Mouse (Mus musculus) liver, embryonic 11.5 days (tissue): ENCODE measurements around the gene Nup205. TPM values are rescaled to one million over a fixed set of nuclear protein-coding genes. Genes with fewer than 3 reads are reported as not detected.

Experiments
- ATAC-seq: fragments of 200-750 bp; cut with Nextera tagmentation; replicated peaks from 2 replicates; pipeline ENCODE4 v1.8.0; 2017; ENCODE audit warnings: moderate number of reproducible peaks, mild to moderate bottlenecking, moderate TSS enrichment, moderate library complexity; ENCODE audit not compliant: low FRiP score
- DNase-seq: peaks from one replicate; pipeline ENCODE4 v3.0.0-alpha.2; 2017; ENCODE audit warnings: low spot score
- H3K27ac ChIP-seq: fragments of 300-500 bp; sonication (generic); 2 replicates; pipeline ENCODE4 v1.5.1; 2014; ENCODE audit warnings: mild to moderate bottlenecking, low read depth, low read length, control low read depth
- H3K27me3 ChIP-seq: fragments of 300-500 bp; sonication (generic); replicated peaks from 2 replicates; pipeline ENCODE4 v1.6.1; 2014; ENCODE audit warnings: low read length, mixed read lengths; ENCODE audit not compliant: control insufficient read depth, insufficient read depth
- H3K36me3 ChIP-seq: fragments of 300-500 bp; sonication (generic); 2 replicates; pipeline ENCODE4 v1.6.1; 2014; ENCODE audit warnings: mild to moderate bottlenecking, low read length, moderate library complexity, mixed read lengths; ENCODE audit not compliant: control insufficient read depth, insufficient read depth
- H3K4me1 ChIP-seq: fragments of 300-500 bp; sonication (generic); replicated peaks from 2 replicates; pipeline ENCODE4 v1.6.1; 2014; ENCODE audit warnings: low read length, mixed read lengths; ENCODE audit not compliant: control insufficient read depth, insufficient read depth
- H3K4me2 ChIP-seq: fragments of 300-500 bp; sonication (generic); 2 replicates; pipeline ENCODE4 v1.6.1; 2014; ENCODE audit warnings: mild to moderate bottlenecking, control low read depth, moderate library complexity
- H3K4me3 ChIP-seq: fragments of 300-500 bp; sonication (generic); 2 replicates; pipeline ENCODE4 v1.5.1; 2014; ENCODE audit warnings: low read depth, low read length, control low read depth
- H3K9ac ChIP-seq: fragments of 300-500 bp; sonication (generic); 2 replicates; pipeline ENCODE4 v1.6.1; 2014; ENCODE audit warnings: low read depth, low read length, control low read depth
- H3K9me3 ChIP-seq: fragments of 300-500 bp; sonication (generic); 2 replicates; pipeline ENCODE4 v1.6.1; 2016; ENCODE audit warnings: low read length, inconsistent platforms, mixed read lengths; ENCODE audit not compliant: control insufficient read depth
- WGBS: fragments of 180-500 bp; shearing (Covaris S2); extraction: QIAGEN DNeasy Blood & Tissue Kit; methylation state at CpG from one replicate; pipeline ENCODE4 v1.1.7; 2014; 5-methylcytosine and 5-hydroxymethylcytosine counted together
- polyA plus RNA-seq: library from polyadenylated mRNA; unstranded; fragments of >200 nt; fragmentation: Nextera tagmentation; extraction: Ambion mirVana; gene quantifications from 2 replicates; pipeline ENCODE4 v1.2.1, GENCODE M21; 2014

Nup205 gene
- 63.0 and 74.0 TPM in 2 replicates for polyA plus RNA-seq

DNA sequence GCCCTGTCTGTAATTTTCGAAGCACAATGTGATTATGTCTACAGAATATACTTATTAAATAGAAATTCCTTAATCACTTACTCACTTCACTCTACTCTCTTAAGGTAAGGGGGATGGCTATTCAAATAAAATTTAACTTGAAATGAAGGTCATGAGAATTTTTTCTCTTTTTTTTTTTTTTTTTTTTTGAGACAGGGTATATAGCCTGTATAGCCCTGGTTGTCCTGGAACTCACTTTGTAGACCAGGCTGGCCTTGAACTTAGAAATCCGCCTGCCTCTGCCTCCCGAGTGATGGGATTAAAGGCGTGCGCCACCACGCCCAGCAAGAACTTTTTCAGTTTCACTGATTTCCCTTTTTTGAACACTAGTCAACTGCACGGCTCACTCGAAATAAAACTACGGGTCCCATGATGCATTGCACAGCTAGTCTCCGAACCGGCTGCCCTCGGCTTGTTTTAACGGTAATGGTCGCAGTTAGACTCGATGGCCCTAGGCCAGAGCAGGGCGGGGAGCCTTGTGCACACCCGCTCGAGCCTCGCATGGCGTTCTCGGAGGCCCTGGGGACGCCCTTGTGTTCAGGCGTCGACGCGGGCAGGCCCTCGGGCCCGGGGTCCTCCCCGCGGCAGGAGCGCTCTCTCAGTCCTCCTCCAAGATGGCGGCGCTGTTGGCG is at the start of gene Nup205:
Gene Nup205 (plus strand): TSS at position 443 of the 671 bp plus-strand sequence.
- WGBS = 3% methylated on average over 32 of the region's 34 CpGs
- ATAC-seq (peak; percentile 88), DNase-seq (peak; percentile 91)
- peaks cover 10% of the 10 kb centered on the region for H3K4me1 ChIP-seq
- peak within 1 kb of the TSS; percentile 94 for H3K4me3 ChIP-seq
- H3K9me3 ChIP-seq = no peaks in the 10 kb centered on the region
- H3K36me3 ChIP-seq = no peaks in the 10 kb centered on the region
- peak within 1 kb of the TSS; percentile 93 for H3K27ac ChIP-seq
- peak within 1 kb of the TSS; percentile 82 for H3K4me2 ChIP-seq
- H3K9ac ChIP-seq = peak within 1 kb of the TSS; percentile 97
- H3K27me3 ChIP-seq = no peaks in the 10 kb centered on the region

DNA sequence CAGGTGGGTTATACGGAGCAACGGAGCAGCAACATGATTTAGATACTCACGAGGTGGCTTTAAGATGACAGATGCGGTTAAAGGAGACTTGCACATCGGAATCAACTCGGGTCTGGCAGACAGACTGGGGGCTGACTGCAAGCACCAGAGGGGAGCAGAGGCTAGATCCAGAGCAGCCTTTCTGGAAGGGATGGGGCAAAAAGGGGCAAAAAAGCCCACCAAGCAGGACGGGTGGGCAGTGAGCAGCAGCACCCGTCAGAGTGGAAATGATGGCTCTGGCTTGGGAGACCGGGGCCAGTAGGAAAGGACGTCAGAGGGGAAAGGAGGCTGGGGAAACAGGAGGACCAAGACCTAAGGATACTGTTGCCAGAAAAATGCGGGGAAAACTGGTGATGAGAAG is 44.4 kb upstream of the Nup205 start:
- WGBS = 1% methylated on average over 11 of the region's 11 CpGs
- DNase-seq (peak; percentile 60), ATAC-seq (no peak)

DNA sequence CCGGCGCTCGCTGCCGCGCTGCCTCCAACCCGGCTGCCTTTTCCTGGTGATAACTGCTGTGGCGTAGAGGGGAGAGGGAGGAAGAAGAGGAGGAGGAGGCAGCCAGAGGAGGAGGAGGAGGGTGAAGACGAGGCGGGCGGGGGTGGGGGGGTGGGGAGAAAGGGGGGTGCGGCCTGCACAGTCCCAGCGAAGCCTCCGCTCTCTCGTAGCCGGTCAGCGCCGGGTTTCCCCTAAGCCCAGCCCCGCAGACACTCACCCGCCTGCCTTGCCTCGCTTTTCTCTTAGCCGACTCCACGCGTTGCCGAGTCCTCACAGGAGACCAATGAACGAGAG is 44.0 kb upstream of the Nup205 start:
- Histone ChIP-seq H3K9me3 (no peaks in the 10 kb centered on the region), H3K4me3 (peak overlapping the region; percentile 91), H3K9ac (peak overlapping the region; percentile 77), H3K4me2 (peak overlapping the region; percentile 88), H3K27me3 (no peaks in the 10 kb centered on the region), H3K27ac (peak overlapping the region; percentile 81), H3K4me1 (peaks cover 6% of the 10 kb centered on the region), H3K36me3 (no peaks in the 10 kb centered on the region; the same call in 1 of the 2 replicates)
- peak; percentile 92 for ATAC-seq
- WGBS = under 1% methylated on average over 21 of the region's 25 CpGs
- DNase-seq = no peak

More for the DNA sequence above, 44.4 kb upstream of the Nup205 start:
- Histone ChIP-seq H3K4me2 (peak overlapping the region; percentile 88), H3K36me3 (no peaks in the 10 kb centered on the region; the same call in 1 of the 2 replicates), H3K4me3 (peak overlapping the region; percentile 91), H3K9ac (peak overlapping the region; percentile 77), H3K9me3 (no peaks in the 10 kb centered on the region), H3K4me1 (peaks cover 6% of the 10 kb centered on the region), H3K27me3 (no peaks in the 10 kb centered on the region), H3K27ac (peak overlapping the region; percentile 81)

DNA sequence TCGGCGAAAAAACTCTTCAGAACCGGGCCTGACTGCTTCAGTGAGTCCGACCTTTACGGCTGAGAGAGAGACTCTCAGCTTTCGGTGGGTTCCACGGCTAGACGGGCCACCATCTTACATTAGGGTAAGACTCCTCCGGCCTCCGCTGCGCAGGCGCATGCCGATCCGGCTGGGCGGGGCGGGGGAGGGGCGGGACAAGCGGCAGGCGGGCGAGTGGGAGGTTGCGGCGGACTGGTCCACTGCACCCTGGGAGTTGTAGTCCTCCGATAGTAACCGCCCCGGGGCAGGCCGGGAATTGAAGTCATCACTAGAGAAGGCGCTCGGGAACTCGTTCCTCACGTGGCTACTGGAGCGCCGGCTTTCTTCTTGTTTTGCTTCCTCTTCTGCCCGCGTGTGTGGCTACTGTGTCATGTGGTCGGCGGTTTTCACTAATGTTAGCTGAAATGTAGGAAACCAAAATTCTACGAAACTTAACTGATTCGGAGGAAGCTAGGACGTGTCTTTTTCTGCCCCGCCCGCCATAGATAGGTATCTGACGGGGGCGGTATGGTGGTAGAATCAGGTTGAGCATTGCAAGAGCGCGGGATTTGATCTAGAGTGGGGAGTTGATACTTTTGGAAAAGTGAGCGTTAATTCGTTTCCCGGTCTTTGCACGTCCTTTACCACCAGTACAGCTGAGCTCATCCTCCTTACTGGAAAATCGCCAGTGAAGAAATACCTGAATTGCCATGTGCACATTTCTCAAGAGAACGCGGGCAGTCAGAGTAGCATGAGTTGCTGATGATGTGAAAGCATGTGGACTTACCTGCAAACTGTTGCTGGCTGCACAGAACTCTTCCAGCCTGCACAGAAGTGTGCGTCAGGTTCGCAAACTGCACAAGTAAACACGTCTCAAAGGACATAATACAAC is 43.4 kb upstream of the Nup205 start, which contains the start of gene Cnot4:
Gene Cnot4 (minus strand): TSS at position 146 of the 910 bp plus-strand sequence.
- Histone ChIP-seq H3K36me3 (no peaks in the 10 kb centered on the region), H3K4me1 (peaks cover 6% of the 10 kb centered on the region), H3K4me2 (peak within 1 kb of the TSS; percentile 88), H3K27ac (peak within 1 kb of the TSS; percentile 81), H3K4me3 (peak within 1 kb of the TSS; percentile 91), H3K9me3 (no peaks in the 10 kb centered on the region), H3K27me3 (no peaks in the 10 kb centered on the region), H3K9ac (peak within 1 kb of the TSS; percentile 77)
- WGBS = under 1% methylated on average over 55 of the region's 55 CpGs
- ATAC-seq (peak; percentile 97), DNase-seq (peak; percentile 99)

DNA sequence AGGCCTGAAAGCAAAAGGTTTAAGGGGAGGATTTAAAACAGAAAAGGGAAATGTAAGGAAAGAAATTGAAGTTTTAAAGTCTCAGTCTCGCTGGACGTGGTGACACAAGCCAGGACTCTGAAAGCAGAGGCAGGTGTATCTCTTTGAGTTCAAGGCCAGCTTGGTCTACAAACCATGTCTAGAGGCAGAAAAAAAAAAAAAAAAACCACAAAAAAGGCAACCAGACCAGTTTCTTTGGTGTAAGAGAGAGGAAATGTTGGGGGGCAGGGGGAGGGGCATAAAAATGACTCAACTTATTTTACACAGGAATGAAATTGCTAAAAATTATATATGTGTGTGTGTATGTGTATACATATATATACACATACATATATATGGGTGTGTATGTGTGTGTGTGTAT is 42.4 kb upstream of the Nup205 start:
- no peak overlapping the region for H3K27ac ChIP-seq
- H3K4me2 ChIP-seq = peak overlapping the region; percentile 68
- no peaks in the 10 kb centered on the region for H3K27me3 ChIP-seq
- peaks cover 6% of the 10 kb centered on the region for H3K4me1 ChIP-seq
- DNase-seq (no peak), ATAC-seq (no peak)
- 48% methylated on average over 2 of the region's 2 CpGs for WGBS
- H3K9ac ChIP-seq = peak overlapping the region; percentile 25; the same call in 1 of the 2 replicates
- H3K36me3 ChIP-seq = no peaks in the 10 kb centered on the region
- no peaks in the 10 kb centered on the region for H3K9me3 ChIP-seq
- peak overlapping the region; percentile 91 for H3K4me3 ChIP-seq

DNA sequence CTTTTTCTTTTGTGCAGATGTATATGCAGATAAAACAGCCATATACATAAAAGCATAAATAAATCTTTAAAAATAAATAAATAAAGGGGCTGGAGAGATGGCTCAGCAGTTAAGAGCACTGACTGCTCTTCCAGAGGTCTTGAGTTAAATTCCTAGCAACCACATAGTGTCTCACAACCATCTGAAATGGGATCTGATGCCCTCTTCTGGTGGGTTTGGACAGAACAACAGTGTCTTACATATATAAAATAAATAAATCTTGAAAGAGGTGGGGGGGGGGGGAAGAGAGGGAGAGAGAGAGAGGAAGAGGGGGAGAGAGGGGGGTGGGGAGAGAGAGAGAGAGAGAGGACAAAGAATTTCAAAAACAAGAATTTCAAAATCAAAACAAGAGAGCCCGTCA is 36.9 kb upstream of the Nup205 start:
- H3K27me3 ChIP-seq = no peaks in the 10 kb centered on the region
- H3K9ac ChIP-seq = no peak overlapping the region
- WGBS = 92% methylated on average over 1 of the region's 1 CpGs
- DNase-seq (no peak), ATAC-seq (no peak)
- H3K27ac ChIP-seq = no peak overlapping the region
- no peaks in the 10 kb centered on the region for H3K36me3 ChIP-seq
- peaks cover 3% of the 10 kb centered on the region; the same call in 1 of the 2 replicates for H3K9me3 ChIP-seq
- no peak overlapping the region for H3K4me2 ChIP-seq
- H3K4me1 ChIP-seq = no peaks in the 10 kb centered on the region
- no peak overlapping the region for H3K4me3 ChIP-seq

DNA sequence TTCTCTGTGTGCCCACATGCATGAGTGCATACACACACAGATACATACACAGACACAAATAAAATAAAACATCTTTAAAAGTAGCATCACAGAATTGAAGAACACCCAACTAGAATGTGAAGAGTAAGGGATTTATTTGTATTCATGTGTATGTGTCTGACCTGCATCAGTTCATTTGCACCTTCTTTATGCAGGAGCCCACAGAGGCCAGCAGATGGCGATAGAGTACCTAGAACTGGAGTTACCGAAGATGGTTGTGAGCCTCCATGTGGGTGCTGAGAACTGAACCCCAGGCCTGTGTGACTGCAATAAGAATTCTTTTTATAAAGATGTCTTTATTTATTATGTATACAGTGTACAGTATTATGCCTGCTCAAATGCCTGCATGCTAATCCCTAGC is 31.7 kb upstream of the Nup205 start:
- peaks cover 6% of the 10 kb centered on the region; the same call in 1 of the 2 replicates for H3K9me3 ChIP-seq
- DNase-seq (no peak), ATAC-seq (no peak)
- WGBS = 82% methylated on average over 2 of the region's 2 CpGs
- no peaks in the 10 kb centered on the region for H3K27me3 ChIP-seq
- H3K27ac ChIP-seq = no peak overlapping the region
- H3K36me3 ChIP-seq = no peaks in the 10 kb centered on the region
- no peak overlapping the region for H3K4me2 ChIP-seq
- H3K4me1 ChIP-seq = no peaks in the 10 kb centered on the region
- no peak overlapping the region for H3K4me3 ChIP-seq
- no peak overlapping the region for H3K9ac ChIP-seq

DNA sequence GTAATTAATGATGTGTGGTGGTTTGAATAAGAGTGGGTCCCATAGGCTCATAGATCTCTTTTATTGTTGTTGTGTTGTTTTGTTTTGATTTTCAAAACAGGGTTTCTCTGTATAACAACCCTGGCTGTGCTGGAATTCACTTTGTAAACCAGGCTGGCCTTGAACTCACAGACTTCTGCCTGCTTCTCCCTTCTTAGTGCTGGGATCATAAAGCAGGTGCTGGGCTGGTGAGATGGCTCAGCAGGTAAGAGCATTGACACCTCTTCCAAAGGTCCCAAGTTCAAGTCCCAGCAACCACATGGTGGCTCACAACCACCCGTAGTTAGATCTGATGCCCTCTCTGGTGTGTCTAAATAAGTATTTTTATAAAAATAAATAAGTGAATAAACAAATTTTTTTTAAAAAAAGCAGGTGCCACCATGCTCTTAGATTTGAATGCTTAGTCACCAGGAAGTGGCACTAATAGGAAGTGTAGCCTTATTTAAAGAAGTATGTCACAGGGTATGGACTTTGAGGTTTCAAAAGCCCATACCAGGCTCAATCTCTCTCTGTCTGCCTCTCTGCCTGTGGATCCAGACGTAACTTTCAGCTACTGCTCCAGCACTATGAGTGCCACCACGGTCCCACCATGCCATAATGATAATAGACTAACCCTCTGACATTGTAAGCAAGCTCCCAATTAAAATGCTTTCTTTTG is 29.3 kb upstream of the Nup205 start:
- H3K27ac ChIP-seq = no peak overlapping the region
- H3K4me3 ChIP-seq = no peak overlapping the region
- H3K4me1 ChIP-seq = no peaks in the 10 kb centered on the region
- no peak overlapping the region for H3K9ac ChIP-seq
- no peak overlapping the region for H3K4me2 ChIP-seq
- no peak for ATAC-seq
- peaks cover 6% of the 10 kb centered on the region; the same call in 1 of the 2 replicates for H3K9me3 ChIP-seq
- no peak for DNase-seq
- H3K27me3 ChIP-seq = no peaks in the 10 kb centered on the region
- WGBS = 68% methylated on average over 3 of the region's 3 CpGs
- no peaks in the 10 kb centered on the region for H3K36me3 ChIP-seq
